Comparison of ENCODE assay signal across 21 mouse cellular contexts in the genomic region with DNA sequence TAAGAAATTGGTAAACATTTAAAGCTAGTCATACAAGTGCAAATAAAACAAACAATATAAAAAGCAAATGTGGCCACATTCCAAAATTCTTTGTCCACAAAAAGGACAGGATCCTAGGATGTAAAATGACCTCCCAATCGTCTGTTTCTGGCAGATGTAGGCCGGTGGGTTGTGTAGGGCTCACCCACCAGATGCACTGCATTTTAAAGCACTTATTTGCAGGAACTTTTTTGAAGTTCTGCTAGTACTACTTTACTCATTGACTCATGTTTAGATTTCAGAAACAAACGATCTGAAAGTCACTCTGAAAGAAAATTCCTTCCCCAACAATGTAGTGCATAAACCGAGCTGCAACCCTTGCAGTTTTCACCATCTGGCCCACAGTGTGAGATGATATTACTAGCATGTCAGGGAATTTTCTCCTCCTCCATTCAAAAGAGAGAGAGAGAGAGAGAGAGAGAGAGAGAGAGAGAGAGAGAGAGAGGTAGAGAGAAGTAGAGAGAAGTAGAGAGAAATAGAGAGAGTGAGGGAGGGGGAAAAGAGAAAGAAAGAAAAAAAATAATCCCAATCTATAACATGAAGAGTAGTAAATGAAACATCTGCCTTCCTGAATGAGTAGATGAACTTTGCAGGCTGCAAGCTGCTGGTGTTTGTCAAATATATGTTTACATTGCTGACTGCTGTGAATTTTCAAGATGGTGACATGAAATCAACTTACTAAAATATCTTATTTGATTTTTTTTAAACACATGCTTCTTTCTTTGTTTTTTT.
DNase-seq lines count a peak whose midpoint lies in the region; ATAC-seq lines count a peak whose summit lies in the region.
"Had no signal": no experiment of that assay in that cellular context is flagged by ENCODE, and none has a peak within 500 bp of the region (broad histone marks: within the 10 kb centered on the region; RNA-seq: fewer than 3 reads in every experiment).

No protein-coding gene starts in this region.

- H3K27me3 ChIP-seq in kidney, embryonic 16.5 days (ENCODE audit: insufficient read depth, low read length): no peaks in the 10 kb centered on the region
- H3K27me3 ChIP-seq in lung, embryonic 16.5 days (ENCODE audit: control insufficient read depth, insufficient read depth, low read depth, low read length): no peaks in the 10 kb centered on the region
- no peaks in the 10 kb centered on the region for H3K27me3 ChIP-seq in intestine, embryonic 15.5 days (replicated peaks)
- H3K27me3 ChIP-seq: CH12.LX; embryonic facial prominence, embryonic 15.5 days; heart, embryonic 13.5 days; Patski had no signal

- no peak overlapping the region for H3K4me3 ChIP-seq in kidney, embryonic 16.5 days (ENCODE audit: low read length)
- no peak overlapping the region for H3K4me3 ChIP-seq in lung, embryonic 16.5 days (ENCODE audit: low read length)
- H3K4me3 ChIP-seq in intestine, embryonic 15.5 days (replicated peaks): no peak overlapping the region
- H3K4me3 ChIP-seq: embryonic facial prominence, embryonic 15.5 days; erythroblast, embryonic 14.5 days; forebrain, embryonic 10.5 days; heart, embryonic 13.5 days had no signal

- H3K9me3 ChIP-seq in kidney, embryonic 16.5 days (ENCODE audit: low read length): no peaks in the 10 kb centered on the region
- no peaks in the 10 kb centered on the region for H3K9me3 ChIP-seq in lung, embryonic 16.5 days (ENCODE audit: control insufficient read depth, low read length)
- H3K9me3 ChIP-seq in intestine, embryonic 15.5 days: no peaks in the 10 kb centered on the region
- H3K9me3 ChIP-seq: embryonic facial prominence, embryonic 15.5 days; forebrain, embryonic 10.5 days; heart, embryonic 13.5 days had no signal

- no peak for ATAC-seq in kidney, embryonic 16.5 days (ENCODE audit: low FRiP score, low TSS enrichment)
- peak; percentile 93 for ATAC-seq in lung, embryonic 16.5 days (ENCODE audit: low read depth)
- peak; percentile 34; the same call in 1 of the 2 replicates for ATAC-seq in intestine, embryonic 15.5 days
- ATAC-seq: activated CD4-positive, CD25-positive, alpha-beta regulatory T cell, adult 4 months; forebrain, embryonic 14.5 days; Patski had no signal

- no peak for DNase-seq in kidney, postnatal 36 days
- no peak for DNase-seq in lung, postnatal 25 days (ENCODE audit: low spot score)
- DNase-seq in lung, postnatal 4 days: peak; percentile 5 to 24
- no peak for DNase-seq in cerebellum, adult 9-10 months
- DNase-seq: adrenal gland, postnatal 14 days; cerebellum, adult 18-20 months; cerebellum, postnatal 14 days; embryo, embryonic 11 days; gastrocnemius, postnatal 36 days; heart, postnatal 36 days had no signal

- H3K9ac ChIP-seq in kidney, embryonic 16.5 days (replicated peaks; ENCODE audit: low read length): no peak overlapping the region
- H3K9ac ChIP-seq in lung, embryonic 16.5 days (ENCODE audit: low read length): no peak overlapping the region
- no peak overlapping the region for H3K9ac ChIP-seq in intestine, embryonic 15.5 days
- H3K9ac ChIP-seq: embryonic facial prominence, embryonic 15.5 days; heart, embryonic 13.5 days had no signal

- H3K36me3 ChIP-seq in kidney, embryonic 16.5 days (ENCODE audit: insufficient read depth, low read length): no peaks in the 10 kb centered on the region
- H3K36me3 ChIP-seq in lung, embryonic 16.5 days (ENCODE audit: control insufficient read depth, insufficient read depth, low read length): no peaks in the 10 kb centered on the region
- no peaks in the 10 kb centered on the region for H3K36me3 ChIP-seq in intestine, embryonic 15.5 days
- H3K36me3 ChIP-seq: embryonic facial prominence, embryonic 15.5 days; forebrain, embryonic 10.5 days; heart, embryonic 13.5 days had no signal

- 57% methylated on average over 4 of the region's 4 CpGs for WGBS in kidney, embryonic 16.5 days
- WGBS in lung, embryonic 16.5 days: 22% methylated on average over 4 of the region's 4 CpGs
- 24% methylated on average over 4 of the region's 4 CpGs for WGBS in intestine, embryonic 15.5 days

- H3K27ac ChIP-seq in kidney, embryonic 16.5 days (ENCODE audit: low read length): peak overlapping the region; percentile 34; the same call in 1 of the 2 replicates
- H3K27ac ChIP-seq in lung, embryonic 16.5 days (ENCODE audit: low read length): 0 out of 2 replicates have a peak overlapping the region, but pooled peaks have one; percentile 35
- H3K27ac ChIP-seq in intestine, embryonic 15.5 days: no peak overlapping the region
- H3K27ac ChIP-seq: embryonic facial prominence, embryonic 15.5 days; forebrain, embryonic 10.5 days; heart, embryonic 13.5 days had no signal

- no peaks in the 10 kb centered on the region for H3K4me1 ChIP-seq in kidney, embryonic 16.5 days (ENCODE audit: insufficient read depth, low read length)
- no peaks in the 10 kb centered on the region for H3K4me1 ChIP-seq in lung, embryonic 16.5 days (replicated peaks; ENCODE audit: control insufficient read depth, insufficient read depth, low read length)
- no peaks in the 10 kb centered on the region for H3K4me1 ChIP-seq in intestine, embryonic 15.5 days (replicated peaks)
- H3K4me1 ChIP-seq: embryonic facial prominence, embryonic 15.5 days; forebrain, embryonic 10.5 days; heart, embryonic 13.5 days had no signal

- no peak overlapping the region for H3K4me2 ChIP-seq in kidney, embryonic 16.5 days (replicated peaks; ENCODE audit: low read depth, low read length)
- H3K4me2 ChIP-seq in lung, embryonic 16.5 days (ENCODE audit: low read depth, low read length): no peak overlapping the region
- no peak overlapping the region for H3K4me2 ChIP-seq in intestine, embryonic 15.5 days (replicated peaks)
- H3K4me2 ChIP-seq: embryonic facial prominence, embryonic 15.5 days; heart, embryonic 13.5 days had no signal

Comparison
In these comparisons a context has a peak if more than half of its experiments do, and no peak if none do; other contexts are left out.
1. DNase-seq: peak in lung, postnatal 4 days (2 of 2); none in kidney, postnatal 36 days (0 of 2), lung, postnatal 25 days (single experiment) and cerebellum, adult 9-10 months (single experiment).